In genomic region chr2:180041577-180042255, GRCm38 (mm10) we compare ENCODE assay signal across 8 mouse cellular contexts. TPM values are rescaled to one million over a fixed set of nuclear protein-coding genes. Genes with fewer than 3 reads are reported as not detected.
DNase-seq lines count a peak whose midpoint lies in the region; ATAC-seq and TF ChIP-seq lines count a peak whose summit lies in the region.

No protein-coding gene starts in this region.

- DNase-seq in heart, adult 2 months = peak; percentile 54 to 59
- DNase-seq in heart, adult 8-10 months (ENCODE audit: low spot score) = no peak
- peak; percentile 67 for DNase-seq in ZHBTc4 (ENCODE audit: low read depth, low spot score)
- peak; percentile 51 for DNase-seq in forebrain, embryonic 14.5 days (ENCODE audit: low spot score)
- peak; percentile 68 for DNase-seq in liver, adult 2 months (ENCODE audit: extremely low read depth, low read depth, low spot score)
- DNase-seq in thymus, postnatal 36 days = peak; percentile 47 to 66

- H3K79me2 ChIP-seq in heart, adult 2 months (replicated peaks; ENCODE audit: control insufficient read depth, insufficient read depth, low read length) = peaks cover 4% of the 10 kb centered on the region
- H3K79me2 ChIP-seq in liver, adult 2 months (ENCODE audit: control insufficient read depth, insufficient read depth, low read length) = peaks cover 28% of the 10 kb centered on the region

- under 1% methylated on average over 65 of the region's 66 CpGs for WGBS in heart, adult 2 months
- under 1% methylated on average over 66 of the region's 66 CpGs for WGBS in forebrain, embryonic 14.5 days
- WGBS in intestine, embryonic 15.5 days = under 1% methylated on average over 66 of the region's 66 CpGs
- WGBS in liver, adult 2 months = 0% methylated on average over 66 of the region's 66 CpGs
- under 1% methylated on average over 58 of the region's 66 CpGs for WGBS in midbrain, embryonic 16.5 days

- no peaks in the 10 kb centered on the region for H3K27me3 ChIP-seq in heart, adult 2 months (ENCODE audit: control insufficient read depth, insufficient read depth, low read length)
- no peaks in the 10 kb centered on the region for H3K27me3 ChIP-seq in forebrain, embryonic 14.5 days (replicated peaks; ENCODE audit: control insufficient read depth, insufficient read depth, low read length)
- H3K27me3 ChIP-seq in intestine, embryonic 15.5 days (replicated peaks) = no peaks in the 10 kb centered on the region
- H3K27me3 ChIP-seq in liver, adult 2 months (ENCODE audit: control insufficient read depth, insufficient read depth, low read length) = no peaks in the 10 kb centered on the region
- no peaks in the 10 kb centered on the region for H3K27me3 ChIP-seq in midbrain, embryonic 16.5 days (ENCODE audit: control insufficient read depth, insufficient read depth, low read depth, low read length)

- no peak for TF ChIP-seq POLR2A in heart, adult 2 months (IDR thresholded peaks at IDR 0.05; ENCODE audit: insufficient read depth, low read depth, low read length)
- TF ChIP-seq POLR2A in liver, adult 2 months (IDR thresholded peaks at IDR 0.05; ENCODE audit: extremely low read depth, insufficient read depth, low read length) = no peak

- H3K9me3 ChIP-seq in forebrain, embryonic 14.5 days (replicated peaks; ENCODE audit: control insufficient read depth, low read length) = no peaks in the 10 kb centered on the region
- no peaks in the 10 kb centered on the region for H3K9me3 ChIP-seq in intestine, embryonic 15.5 days
- no peaks in the 10 kb centered on the region for H3K9me3 ChIP-seq in midbrain, embryonic 16.5 days (replicated peaks; ENCODE audit: control insufficient read depth, low read length, poor library complexity, severe bottlenecking)

- TF ChIP-seq CTCF in heart, adult 2 months (IDR thresholded peaks at IDR 0.05) = no peak
- no peak for TF ChIP-seq CTCF in liver, adult 2 months (IDR thresholded peaks at IDR 0.05; ENCODE audit: low read depth, low read length)

- H3K9ac ChIP-seq in heart, adult 2 months (ENCODE audit: low read depth, low read length) = peak overlapping the region; percentile 97
- peak overlapping the region; percentile 83 for H3K9ac ChIP-seq in forebrain, embryonic 14.5 days (ENCODE audit: low read length)
- H3K9ac ChIP-seq in intestine, embryonic 15.5 days = peak overlapping the region; percentile 89
- H3K9ac ChIP-seq in liver, adult 2 months (ENCODE audit: low read depth, low read length) = peak overlapping the region; percentile 97
- H3K9ac ChIP-seq in midbrain, embryonic 16.5 days (ENCODE audit: low read depth, low read length) = peak overlapping the region; percentile 92

- peak overlapping the region; percentile 95 for H3K27ac ChIP-seq in heart, adult 2 months
- peak overlapping the region; percentile 97 for H3K27ac ChIP-seq in forebrain, embryonic 14.5 days (ENCODE audit: low read depth, low read length)
- H3K27ac ChIP-seq in intestine, embryonic 15.5 days = peak overlapping the region; percentile 90
- H3K27ac ChIP-seq in liver, adult 2 months (replicated peaks; ENCODE audit: insufficient read depth, low read depth, low read length) = peak overlapping the region; percentile 85
- peak overlapping the region; percentile 98 for H3K27ac ChIP-seq in midbrain, embryonic 16.5 days (ENCODE audit: low read length)

- no peaks in the 10 kb centered on the region for H3K36me3 ChIP-seq in heart, adult 2 months (ENCODE audit: control insufficient read depth, insufficient read depth, low read length)
- H3K36me3 ChIP-seq in forebrain, embryonic 14.5 days (ENCODE audit: control insufficient read depth, insufficient read depth, low read length) = peaks cover 30% of the 10 kb centered on the region
- H3K36me3 ChIP-seq in intestine, embryonic 15.5 days = peaks cover 22% of the 10 kb centered on the region
- H3K36me3 ChIP-seq in liver, adult 2 months (ENCODE audit: control insufficient read depth, insufficient read depth, low read length) = peaks cover 13% of the 10 kb centered on the region
- peaks cover 17% of the 10 kb centered on the region for H3K36me3 ChIP-seq in midbrain, embryonic 16.5 days (ENCODE audit: control insufficient read depth, insufficient read depth, low read length)

- intact Hi-C loops in heart, adult 2 months (cut with DNase I) = loop anchor here (1.0 kb wide), 2 partner anchors 16 to 64 kb away; no protein-coding TSS in a partner anchor

- peaks cover 6% of the 10 kb centered on the region for H3K4me1 ChIP-seq in heart, adult 2 months (ENCODE audit: control insufficient read depth, insufficient read depth, low read length)
- peaks cover 30% of the 10 kb centered on the region for H3K4me1 ChIP-seq in forebrain, embryonic 14.5 days (ENCODE audit: control insufficient read depth, insufficient read depth, low read length)
- peaks cover 19% of the 10 kb centered on the region for H3K4me1 ChIP-seq in intestine, embryonic 15.5 days (replicated peaks)
- peaks cover 10% of the 10 kb centered on the region for H3K4me1 ChIP-seq in liver, adult 2 months (ENCODE audit: control insufficient read depth, insufficient read depth, low read length)
- H3K4me1 ChIP-seq in midbrain, embryonic 16.5 days (ENCODE audit: control insufficient read depth, insufficient read depth, low read length) = peaks cover 36% of the 10 kb centered on the region

- H3K4me3 ChIP-seq in heart, adult 2 months = peak overlapping the region; percentile 73
- peak overlapping the region; percentile 94 for H3K4me3 ChIP-seq in forebrain, embryonic 14.5 days (ENCODE audit: low read depth, low read length)
- peak overlapping the region; percentile 99 for H3K4me3 ChIP-seq in intestine, embryonic 15.5 days (replicated peaks)
- H3K4me3 ChIP-seq in liver, adult 2 months (ENCODE audit: insufficient read depth, low read depth, low read length) = peak overlapping the region; percentile 81
- peak overlapping the region; percentile 97 for H3K4me3 ChIP-seq in midbrain, embryonic 16.5 days (ENCODE audit: low read depth, low read length)

- H3K4me2 ChIP-seq in forebrain, embryonic 14.5 days (ENCODE audit: low read length) = peak overlapping the region; percentile 82
- H3K4me2 ChIP-seq in intestine, embryonic 15.5 days (replicated peaks) = peak overlapping the region; percentile 94
- peak overlapping the region; percentile 89 for H3K4me2 ChIP-seq in midbrain, embryonic 16.5 days (ENCODE audit: low read length)

- peak; percentile 57 for ATAC-seq in forebrain, embryonic 14.5 days
- ATAC-seq in intestine, embryonic 15.5 days = peak; percentile 67
- ATAC-seq in midbrain, embryonic 16.5 days = peak; percentile 49

- TF ChIP-seq EP300 in heart, adult 2 months (IDR thresholded peaks at IDR 0.05; ENCODE audit: insufficient read depth, low read depth, low read length) = no peak

RNA-seq across cellular contexts. Expression of gene Psma7, which starts 0.5 kb away (rescaled TPM):
- 100 to 1,000 TPM; 140 to 162 TPM for total RNA-seq in heart, adult 2 months (2021)
- polyA plus RNA-seq in heart, adult 2 months (2012; rRNA removed) = 134 and 139 TPM in 2 replicates
- 100 to 1,000 TPM; 140 to 162 (median 155) TPM for total RNA-seq in heart, adult 8-10 months (2022)
- 584 and 804 TPM in 2 replicates for polyA plus RNA-seq in forebrain, embryonic 14.5 days (2014; fragmentation: Nextera tagmentation; extraction: Ambion mirVana)
- 584 and 619 TPM in 2 replicates for polyA plus RNA-seq in intestine, embryonic 15.5 days (2015; fragmentation: Nextera tagmentation; extraction: Ambion mirVana)
- 191 and 199 TPM in 2 replicates for total RNA-seq in liver, adult 2 months (2014; rRNA removed)
- 155 and 160 TPM in 2 replicates for polyA plus RNA-seq in liver, adult 2 months (2012; rRNA removed)
- 504 and 541 TPM in 2 replicates for polyA plus RNA-seq in midbrain, embryonic 16.5 days (2015; fragmentation: Nextera tagmentation; extraction: Ambion mirVana)

RNA-seq across cellular contexts. Expression of gene Ss18l1, which starts 0.6 kb away (rescaled TPM):
- total RNA-seq in heart, adult 2 months (2021) = 1 to 10 TPM; 1.9 to 2.0 TPM
- 3.8 and 5.2 TPM in 2 replicates for polyA plus RNA-seq in heart, adult 2 months (2012; rRNA removed)
- 1 to 10 TPM; 1.6 to 3.1 (median 2.4) TPM for total RNA-seq in heart, adult 8-10 months (2022)
- polyA plus RNA-seq in forebrain, embryonic 14.5 days (2014; fragmentation: Nextera tagmentation; extraction: Ambion mirVana) = 33.6 and 40.3 TPM in 2 replicates
- polyA plus RNA-seq in intestine, embryonic 15.5 days (2015; fragmentation: Nextera tagmentation; extraction: Ambion mirVana) = 3.7 and 4.2 TPM in 2 replicates
- 2.0 and 2.3 TPM in 2 replicates for total RNA-seq in liver, adult 2 months (2014; rRNA removed)
- polyA plus RNA-seq in liver, adult 2 months (2012; rRNA removed) = 3.8 and 4.6 TPM in 2 replicates
- polyA plus RNA-seq in midbrain, embryonic 16.5 days (2015; fragmentation: Nextera tagmentation; extraction: Ambion mirVana) = 70.4 and 74.3 TPM in 2 replicates

RNA-seq across cellular contexts. Expression of gene Lsm14b, which starts 16.9 kb away (rescaled TPM):
- total RNA-seq in heart, adult 2 months (2021) = 10 to 100 TPM; 60.1 to 71.4 TPM
- polyA plus RNA-seq in heart, adult 2 months (2012; rRNA removed) = 41.2 and 47.6 TPM in 2 replicates
- total RNA-seq in heart, adult 8-10 months (2022) = 10 to 100 TPM; 63.9 to 69.4 (median 67.0) TPM
- polyA plus RNA-seq in forebrain, embryonic 14.5 days (2014; fragmentation: Nextera tagmentation; extraction: Ambion mirVana) = 17.9 and 29.1 TPM in 2 replicates
- 5.5 and 5.6 TPM in 2 replicates for polyA plus RNA-seq in intestine, embryonic 15.5 days (2015; fragmentation: Nextera tagmentation; extraction: Ambion mirVana)
- 15.0 and 19.3 TPM in 2 replicates for total RNA-seq in liver, adult 2 months (2014; rRNA removed)
- 14.5 and 15.4 TPM in 2 replicates for polyA plus RNA-seq in liver, adult 2 months (2012; rRNA removed)
- polyA plus RNA-seq in midbrain, embryonic 16.5 days (2015; fragmentation: Nextera tagmentation; extraction: Ambion mirVana) = 21.0 and 22.4 TPM in 2 replicates

RNA-seq across cellular contexts. Expression of gene Mtg2, which starts 28.7 kb away (rescaled TPM):
- 10 to 100 TPM; 27.1 to 30.8 TPM for total RNA-seq in heart, adult 2 months (2021)
- 23.2 and 32.0 TPM in 2 replicates for polyA plus RNA-seq in heart, adult 2 months (2012; rRNA removed)
- 10 to 100 TPM; 29.1 to 34.0 (median 30.1) TPM for total RNA-seq in heart, adult 8-10 months (2022)
- 32.4 and 34.3 TPM in 2 replicates for polyA plus RNA-seq in forebrain, embryonic 14.5 days (2014; fragmentation: Nextera tagmentation; extraction: Ambion mirVana)
- 24.9 and 28.2 TPM in 2 replicates for polyA plus RNA-seq in intestine, embryonic 15.5 days (2015; fragmentation: Nextera tagmentation; extraction: Ambion mirVana)
- total RNA-seq in liver, adult 2 months (2014; rRNA removed) = 19.6 and 22.4 TPM in 2 replicates
- 15.6 and 17.8 TPM in 2 replicates for polyA plus RNA-seq in liver, adult 2 months (2012; rRNA removed)
- polyA plus RNA-seq in midbrain, embryonic 16.5 days (2015; fragmentation: Nextera tagmentation; extraction: Ambion mirVana) = 34.9 and 35.7 TPM in 2 replicates
